Mouse (Mus musculus): ENCODE measurements at regions not wholly inside any gene's neighbourhood (a gene's known extent, or its start where the extent isn't known, plus 50 kb on each side); places are given as distances from the start of the nearest gene placed in this dataset.
"Not testable (repeated sequence)": the region's sequence is repeated elsewhere in the genome, so short reads cannot be mapped to it uniquely, and the experiment has no call there.

DNA sequence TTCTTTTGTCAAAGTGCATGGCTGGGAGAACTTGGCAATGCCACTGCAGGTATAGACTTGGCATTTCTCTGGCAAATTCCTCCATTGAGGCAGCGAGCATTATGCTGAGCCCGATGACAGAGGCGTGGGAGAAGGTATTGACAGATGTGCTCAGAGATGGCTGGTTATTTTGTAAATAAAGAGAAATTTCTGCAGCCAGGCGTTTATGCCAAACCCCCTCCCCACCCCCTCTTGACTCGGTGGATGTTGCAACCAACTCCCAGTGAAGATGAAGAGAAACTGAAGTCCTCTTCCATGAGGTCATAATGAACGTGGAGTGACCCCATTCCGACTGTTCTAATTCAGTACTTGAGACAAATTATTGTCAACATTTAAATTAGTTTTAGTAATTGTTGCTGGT is 97.0 kb downstream of the 1700129C05Rik start:
- H3K4me3 ChIP-seq (ENCODE audit: low read length): no peak overlapping the region
- 76% methylated on average over 7 of the region's 7 CpGs for WGBS
- no peak overlapping the region for H3K4me2 ChIP-seq (ENCODE audit: low read depth, low read length)
- no peaks in the 10 kb centered on the region for H3K27me3 ChIP-seq (replicated peaks; ENCODE audit: control insufficient read depth, insufficient read depth, low read length)
- 0 out of 2 replicates have a peak, but pooled peaks cover 2% of the 10 kb centered on the region for H3K4me1 ChIP-seq (ENCODE audit: control insufficient read depth, insufficient read depth, low read length)
- no peaks in the 10 kb centered on the region for H3K9me3 ChIP-seq (ENCODE audit: control insufficient read depth, low read length)
- no peak overlapping the region for H3K9ac ChIP-seq (ENCODE audit: low read depth, low read length)
- no peak overlapping the region for H3K27ac ChIP-seq (ENCODE audit: low read length)
- no peak for ATAC-seq
- H3K36me3 ChIP-seq (ENCODE audit: control insufficient read depth, insufficient read depth, low read length): no peaks in the 10 kb centered on the region

DNA sequence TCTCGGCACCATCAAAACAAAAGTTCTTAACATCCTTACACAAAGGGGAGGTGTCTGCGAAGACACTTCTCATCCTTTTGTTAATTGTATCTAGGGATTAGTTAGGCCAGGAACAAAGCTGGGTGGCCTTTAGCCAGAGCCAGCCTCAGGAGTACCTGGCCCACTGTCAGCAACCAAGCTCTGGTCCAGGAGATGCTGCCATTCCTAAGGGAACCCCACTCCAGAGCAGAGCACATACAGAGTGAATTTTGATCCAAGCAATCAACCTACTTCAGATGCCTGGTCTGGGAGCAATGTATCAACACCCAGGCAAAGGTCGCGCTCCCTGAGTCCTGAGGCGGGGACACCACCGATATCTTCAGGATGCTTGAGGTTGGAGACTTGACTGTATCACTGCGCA is 97.5 kb downstream of the 1700129C05Rik start:
- 0 out of 2 replicates have a peak, but pooled peaks cover 2% of the 10 kb centered on the region for H3K4me1 ChIP-seq (ENCODE audit: control insufficient read depth, insufficient read depth, low read length)
- ATAC-seq: no peak
- H3K4me3 ChIP-seq (ENCODE audit: low read length): no peak overlapping the region
- no peaks in the 10 kb centered on the region for H3K9me3 ChIP-seq (ENCODE audit: control insufficient read depth, low read length)
- H3K4me2 ChIP-seq (ENCODE audit: low read depth, low read length): no peak overlapping the region
- no peaks in the 10 kb centered on the region for H3K27me3 ChIP-seq (replicated peaks; ENCODE audit: control insufficient read depth, insufficient read depth, low read length)
- H3K27ac ChIP-seq (ENCODE audit: low read length): no peak overlapping the region
- no peaks in the 10 kb centered on the region for H3K36me3 ChIP-seq (ENCODE audit: control insufficient read depth, insufficient read depth, low read length)
- H3K9ac ChIP-seq (ENCODE audit: low read depth, low read length): no peak overlapping the region
- WGBS: 78% methylated on average over 7 of the region's 7 CpGs

DNA sequence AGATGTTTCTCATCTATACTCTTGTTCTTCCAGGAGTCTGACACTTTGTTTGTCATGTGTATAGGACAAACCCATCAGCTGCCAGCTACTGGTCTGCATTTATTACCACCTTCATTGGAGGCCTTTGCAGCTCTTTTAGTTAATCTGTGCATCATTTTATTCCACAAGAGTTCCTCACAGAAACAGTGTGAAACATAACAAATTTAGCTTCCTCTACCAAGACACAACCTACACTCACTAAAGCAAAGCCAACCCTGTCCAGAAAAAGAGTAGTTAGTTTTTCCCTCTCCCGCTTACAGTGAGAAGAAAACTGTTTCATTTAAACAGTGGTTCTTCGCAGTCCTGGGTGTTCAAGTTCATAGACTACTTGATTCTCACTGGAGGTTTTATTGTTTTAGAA is 100.5 kb downstream of the 1700129C05Rik start:
- Histone ChIP-seq H3K36me3 (ENCODE audit: control insufficient read depth, insufficient read depth, low read length) (no peaks in the 10 kb centered on the region), H3K4me2 (ENCODE audit: low read depth, low read length) (no peak overlapping the region), H3K27ac (ENCODE audit: low read length) (no peak overlapping the region), H3K4me3 (ENCODE audit: low read length) (no peak overlapping the region), H3K9me3 (ENCODE audit: control insufficient read depth, low read length) (no peaks in the 10 kb centered on the region), H3K4me1 (ENCODE audit: control insufficient read depth, insufficient read depth, low read length) (0 out of 2 replicates have a peak, but pooled peaks cover 2% of the 10 kb centered on the region), H3K9ac (ENCODE audit: low read depth, low read length) (no peak overlapping the region), H3K27me3 (replicated peaks; ENCODE audit: control insufficient read depth, insufficient read depth, low read length) (no peaks in the 10 kb centered on the region)
- 85% methylated on average over 2 of the region's 2 CpGs for WGBS
- no peak for ATAC-seq

DNA sequence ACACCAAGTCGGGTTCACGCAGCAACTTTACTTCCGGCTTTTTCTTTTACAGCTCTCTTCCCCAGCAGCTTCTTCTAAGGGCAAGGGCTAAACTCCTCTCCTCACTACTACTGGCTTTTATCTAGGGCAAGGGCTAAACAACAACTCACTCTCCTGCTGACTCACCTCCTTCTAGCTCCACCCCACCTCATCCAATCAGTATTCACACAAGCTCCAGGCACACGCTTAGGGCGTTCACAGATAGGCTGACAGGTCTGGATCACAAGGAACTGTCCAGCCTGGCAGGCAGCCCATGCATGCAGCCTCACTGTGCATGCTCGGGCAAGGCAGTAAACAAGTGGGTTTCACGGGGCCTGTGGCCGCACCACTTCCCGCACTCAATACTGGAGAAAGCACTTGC is 116.9 kb downstream of the 1700129C05Rik start:
- H3K27me3 ChIP-seq (replicated peaks; ENCODE audit: control insufficient read depth, insufficient read depth, low read length); H3K36me3 ChIP-seq (ENCODE audit: control insufficient read depth, insufficient read depth, low read length); H3K9ac ChIP-seq (ENCODE audit: low read depth, low read length); H3K4me2 ChIP-seq (ENCODE audit: low read depth, low read length); H3K4me1 ChIP-seq (ENCODE audit: control insufficient read depth, insufficient read depth, low read length); H3K27ac ChIP-seq (ENCODE audit: low read length); H3K4me3 ChIP-seq (ENCODE audit: low read length); H3K9me3 ChIP-seq (ENCODE audit: control insufficient read depth, low read length): not testable (repeated sequence)
- 46% methylated on average over 9 of the region's 9 CpGs for WGBS
- ATAC-seq: peak; percentile 91

DNA sequence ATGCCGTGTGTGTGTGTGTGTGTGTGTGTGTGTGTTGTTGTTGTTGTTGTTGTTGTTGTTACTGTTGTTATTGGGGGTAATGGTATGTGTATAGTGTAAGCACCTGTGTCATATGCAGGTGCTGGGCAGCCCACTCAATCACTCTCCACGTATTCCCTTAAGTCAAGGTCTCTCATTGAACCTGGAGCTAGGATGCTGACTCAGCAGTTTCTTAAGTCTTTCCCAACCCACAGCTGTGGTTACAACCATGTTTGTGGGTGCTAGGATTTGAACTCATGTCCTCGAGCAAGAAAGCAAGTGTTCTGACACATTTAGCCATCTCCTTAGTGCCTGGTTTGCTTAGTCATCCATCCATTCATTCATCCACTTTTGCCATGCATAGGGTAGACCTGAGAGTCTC is 133.2 kb downstream of the 1700129C05Rik start:
- Histone ChIP-seq H3K4me2 (ENCODE audit: low read depth, low read length) (no peak overlapping the region), H3K27ac (ENCODE audit: low read length) (no peak overlapping the region), H3K9me3 (ENCODE audit: control insufficient read depth, low read length) (no peaks in the 10 kb centered on the region), H3K9ac (ENCODE audit: low read depth, low read length) (no peak overlapping the region), H3K27me3 (replicated peaks; ENCODE audit: control insufficient read depth, insufficient read depth, low read length) (no peaks in the 10 kb centered on the region), H3K36me3 (ENCODE audit: control insufficient read depth, insufficient read depth, low read length) (no peaks in the 10 kb centered on the region), H3K4me3 (ENCODE audit: low read length) (no peak overlapping the region), H3K4me1 (ENCODE audit: control insufficient read depth, insufficient read depth, low read length) (no peaks in the 10 kb centered on the region)
- WGBS: 85% methylated on average over 3 of the region's 3 CpGs
- no peak for ATAC-seq

DNA sequence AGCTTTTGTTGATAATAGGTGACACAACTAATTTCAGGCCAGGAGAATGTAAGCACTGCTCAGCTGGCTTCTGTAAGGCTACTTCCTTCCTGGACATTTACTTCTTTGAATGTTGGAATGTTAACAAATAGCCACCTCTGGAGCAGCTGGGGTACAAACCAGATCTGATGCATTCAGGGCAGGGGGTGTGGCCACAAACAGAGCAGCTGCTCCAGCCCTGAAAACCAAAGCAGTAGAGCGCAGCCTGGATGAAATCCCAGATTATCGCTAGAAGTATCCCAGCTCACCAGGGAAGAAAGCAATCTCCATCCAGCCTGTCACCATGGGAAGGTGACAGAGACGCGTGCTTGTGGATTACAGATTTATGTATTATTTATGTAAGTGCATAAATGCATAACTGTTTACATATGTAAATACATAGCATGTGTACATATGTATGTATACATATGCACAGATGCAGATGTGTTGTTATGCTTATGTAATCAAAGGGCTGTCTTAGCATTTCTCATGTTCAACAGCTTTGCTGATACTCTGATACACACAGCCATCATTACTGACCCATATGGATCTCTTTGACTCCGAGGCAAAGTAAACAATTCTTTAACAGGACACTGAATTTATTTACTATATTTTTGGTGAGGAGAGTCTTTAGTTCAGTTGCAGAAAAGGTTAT is 143.5 kb downstream of the 1700129C05Rik start:
- no peaks in the 10 kb centered on the region for H3K36me3 ChIP-seq (ENCODE audit: control insufficient read depth, insufficient read depth, low read length)
- peak; percentile 64 for ATAC-seq
- H3K9ac ChIP-seq (ENCODE audit: low read depth, low read length): no peak overlapping the region
- no peaks in the 10 kb centered on the region for H3K4me1 ChIP-seq (ENCODE audit: control insufficient read depth, insufficient read depth, low read length)
- no peak overlapping the region for H3K4me3 ChIP-seq (ENCODE audit: low read length)
- no peaks in the 10 kb centered on the region for H3K27me3 ChIP-seq (replicated peaks; ENCODE audit: control insufficient read depth, insufficient read depth, low read length)
- H3K9me3 ChIP-seq (ENCODE audit: control insufficient read depth, low read length): no peaks in the 10 kb centered on the region
- no peak overlapping the region for H3K27ac ChIP-seq (ENCODE audit: low read length)
- H3K4me2 ChIP-seq (ENCODE audit: low read depth, low read length): no peak overlapping the region
- WGBS: 48% methylated on average over 5 of the region's 5 CpGs

DNA sequence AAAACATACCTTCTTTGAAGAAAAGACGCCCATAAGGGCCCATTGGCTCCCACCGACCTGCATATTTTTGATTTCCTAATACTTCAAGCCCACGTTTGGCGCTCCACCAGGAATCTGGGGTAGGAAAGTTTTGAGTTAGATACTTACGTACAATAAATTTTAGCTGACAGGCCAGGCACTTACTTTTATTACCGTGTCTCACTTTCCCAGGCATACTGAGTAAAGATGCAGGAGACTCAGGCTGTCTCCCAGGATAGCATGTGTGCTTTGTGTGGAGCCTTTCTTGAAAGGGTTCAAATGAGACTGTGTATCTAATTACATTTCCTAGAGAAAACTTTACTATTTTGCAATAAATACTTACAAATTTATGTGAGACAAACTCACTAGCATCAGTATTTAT is 147.7 kb downstream of the 1700129C05Rik start:
- H3K9ac ChIP-seq (ENCODE audit: low read depth, low read length): no peak overlapping the region
- ATAC-seq: no peak
- no peaks in the 10 kb centered on the region for H3K9me3 ChIP-seq (ENCODE audit: control insufficient read depth, low read length)
- WGBS: 57% methylated on average over 6 of the region's 6 CpGs
- no peak overlapping the region for H3K4me2 ChIP-seq (ENCODE audit: low read depth, low read length)
- H3K27me3 ChIP-seq (replicated peaks; ENCODE audit: control insufficient read depth, insufficient read depth, low read length): no peaks in the 10 kb centered on the region
- no peak overlapping the region for H3K27ac ChIP-seq (ENCODE audit: low read length)
- no peaks in the 10 kb centered on the region for H3K36me3 ChIP-seq (ENCODE audit: control insufficient read depth, insufficient read depth, low read length)
- H3K4me3 ChIP-seq (ENCODE audit: low read length): no peak overlapping the region
- H3K4me1 ChIP-seq (ENCODE audit: control insufficient read depth, insufficient read depth, low read length): no peaks in the 10 kb centered on the region

DNA sequence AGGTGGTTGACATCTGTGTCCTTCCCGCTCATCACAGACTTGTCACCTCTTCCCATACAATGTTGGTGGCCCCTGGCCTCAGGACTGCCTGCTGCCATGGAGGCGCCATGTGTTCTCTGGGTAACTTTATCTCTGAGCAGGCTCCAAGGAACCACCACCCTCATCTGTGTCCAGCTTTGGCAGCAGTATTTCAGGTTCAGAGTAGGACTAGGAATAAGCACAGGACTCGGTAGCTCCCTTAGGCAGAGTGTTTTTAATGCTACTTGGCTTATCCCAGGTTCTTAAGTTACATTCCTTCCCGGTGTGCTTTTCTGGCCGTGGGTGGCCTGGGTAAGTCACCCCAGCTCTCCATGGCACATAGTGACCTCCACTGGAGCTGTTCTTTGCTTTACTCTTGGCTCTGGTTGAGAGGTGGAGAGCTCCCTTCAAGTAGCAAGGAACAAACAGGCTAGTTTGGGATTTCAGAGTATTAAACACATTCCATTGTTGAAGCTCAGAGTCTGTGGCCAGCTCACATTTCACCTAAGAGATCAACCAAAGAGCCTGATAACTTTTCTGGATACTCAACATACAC is 153.0 kb downstream of the 1700129C05Rik start:
- Histone ChIP-seq H3K9me3 (ENCODE audit: control insufficient read depth, low read length) (no peaks in the 10 kb centered on the region), H3K36me3 (ENCODE audit: control insufficient read depth, insufficient read depth, low read length) (no peaks in the 10 kb centered on the region), H3K4me3 (ENCODE audit: low read length) (no peak overlapping the region), H3K4me2 (ENCODE audit: low read depth, low read length) (no peak overlapping the region), H3K27me3 (replicated peaks; ENCODE audit: control insufficient read depth, insufficient read depth, low read length) (no peaks in the 10 kb centered on the region), H3K9ac (ENCODE audit: low read depth, low read length) (no peak overlapping the region), H3K4me1 (ENCODE audit: control insufficient read depth, insufficient read depth, low read length) (peaks cover 8% of the 10 kb centered on the region; the same call in 1 of the 2 replicates), H3K27ac (ENCODE audit: low read length) (no peak overlapping the region)
- ATAC-seq: no peak
- 83% methylated on average over 5 of the region's 5 CpGs for WGBS

DNA sequence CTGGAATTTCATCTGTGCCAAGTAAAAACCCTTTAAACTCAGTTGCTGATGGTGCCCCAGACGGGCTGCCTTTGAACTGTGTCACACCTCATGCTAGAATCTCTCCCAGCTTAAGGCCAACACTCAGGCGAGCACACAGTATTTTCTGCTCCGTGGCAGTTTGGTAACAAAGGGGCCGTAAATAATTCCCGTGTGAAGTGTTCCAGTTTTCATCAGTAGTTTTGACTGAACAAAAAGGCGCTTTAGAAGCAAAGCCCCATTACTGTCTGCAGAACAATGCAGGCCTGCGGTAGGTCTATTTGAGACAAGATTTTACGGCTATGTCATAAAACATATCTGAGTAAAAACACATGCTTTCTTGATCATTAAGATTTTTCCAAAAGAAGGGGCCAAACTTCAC is 155.0 kb downstream of the 1700129C05Rik start:
- Histone ChIP-seq H3K27ac (ENCODE audit: low read length) (no peak overlapping the region), H3K4me2 (ENCODE audit: low read depth, low read length) (no peak overlapping the region), H3K27me3 (replicated peaks; ENCODE audit: control insufficient read depth, insufficient read depth, low read length) (no peaks in the 10 kb centered on the region), H3K9me3 (ENCODE audit: control insufficient read depth, low read length) (no peaks in the 10 kb centered on the region), H3K9ac (ENCODE audit: low read depth, low read length) (no peak overlapping the region), H3K4me3 (ENCODE audit: low read length) (no peak overlapping the region), H3K36me3 (ENCODE audit: control insufficient read depth, insufficient read depth, low read length) (no peaks in the 10 kb centered on the region), H3K4me1 (ENCODE audit: control insufficient read depth, insufficient read depth, low read length) (peaks cover 8% of the 10 kb centered on the region; the same call in 1 of the 2 replicates)
- 22% methylated on average over 8 of the region's 8 CpGs for WGBS
- ATAC-seq: no peak

DNA sequence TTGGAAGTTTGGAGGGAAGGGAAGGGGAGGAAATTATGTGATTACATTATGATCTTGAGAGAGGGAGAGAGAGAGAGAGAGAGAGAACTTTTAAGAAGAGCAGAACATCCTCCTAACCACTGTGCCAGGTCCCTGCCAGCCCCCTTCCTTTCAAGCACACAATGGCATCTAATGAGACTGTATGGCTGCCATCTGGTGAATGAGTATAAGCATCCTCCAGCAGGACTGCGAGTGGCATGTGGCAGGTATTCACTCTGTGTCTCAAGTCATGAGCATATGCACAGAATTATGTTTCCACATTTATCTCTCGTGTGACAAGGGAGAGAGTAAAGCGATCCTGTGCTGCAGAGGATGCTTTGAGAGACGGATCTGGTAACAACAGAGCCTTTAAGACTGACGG is 156.9 kb downstream of the 1700129C05Rik start:
- Histone ChIP-seq H3K36me3 (ENCODE audit: control insufficient read depth, insufficient read depth, low read length) (no peaks in the 10 kb centered on the region), H3K9ac (ENCODE audit: low read depth, low read length) (no peak overlapping the region), H3K27ac (ENCODE audit: low read length) (no peak overlapping the region), H3K27me3 (replicated peaks; ENCODE audit: control insufficient read depth, insufficient read depth, low read length) (no peaks in the 10 kb centered on the region), H3K9me3 (ENCODE audit: control insufficient read depth, low read length) (no peaks in the 10 kb centered on the region), H3K4me1 (ENCODE audit: control insufficient read depth, insufficient read depth, low read length) (peaks cover 8% of the 10 kb centered on the region; the same call in 1 of the 2 replicates), H3K4me3 (ENCODE audit: low read length) (no peak overlapping the region), H3K4me2 (ENCODE audit: low read depth, low read length) (no peak overlapping the region)
- no peak for ATAC-seq
- 77% methylated on average over 5 of the region's 5 CpGs for WGBS
